Mouse (Mus musculus) small intestine, adult 2 months (tissue): ENCODE results near the gene Cacna1g. TPM values are rescaled to one million over a fixed set of nuclear protein-coding genes. Genes with fewer than 3 reads are reported as not detected.
"Not testable (repeated sequence)": the region's sequence is repeated elsewhere in the genome, so short reads cannot be mapped to it uniquely, and the experiment has no call there.

Experiments
- H3K27ac ChIP-seq: fragments of 200-500 bp; 2 replicates; pipeline ENCODE4 v1.5.1; 2012; ENCODE audit warnings: low read depth, low read length, control low read depth, inconsistent platforms; ENCODE audit not compliant: insufficient read depth
- H3K27me3 ChIP-seq: fragments of 200-500 bp; 2 replicates; pipeline ENCODE4 v1.6.1; 2012; ENCODE audit warnings: mild to moderate bottlenecking, moderate library complexity, low read length, inconsistent platforms; ENCODE audit not compliant: control insufficient read depth, insufficient read depth
- H3K36me3 ChIP-seq: fragments of 200-500 bp; 2 replicates; pipeline ENCODE4 v1.6.1; 2012; ENCODE audit warnings: mild to moderate bottlenecking, low read length, control low read depth, inconsistent platforms; ENCODE audit not compliant: control insufficient read depth, insufficient read depth
- H3K4me1 ChIP-seq: fragments of 200-500 bp; 2 replicates; pipeline ENCODE4 v1.6.1; 2012; ENCODE audit warnings: low read length, inconsistent platforms, mixed read lengths; ENCODE audit not compliant: control insufficient read depth, insufficient read depth, insufficient read length
- H3K4me3 ChIP-seq: fragments of 200-500 bp; 2 replicates; pipeline ENCODE4 v1.5.1; 2012; ENCODE audit warnings: low read depth, mild to moderate bottlenecking, control low read depth, inconsistent platforms, low read length, moderate library complexity
- CTCF ChIP-seq: fragments of 200-500 bp; IDR thresholded peaks from 2 replicates; pipeline ENCODE4 v1.5.1; 2012; ENCODE audit warnings: low read depth, mild to moderate bottlenecking, control low read depth, inconsistent platforms, low read length, moderate library complexity, mixed read lengths; ENCODE audit not compliant: insufficient replicate concordance, insufficient read length; ENCODE audit errors: extremely low read depth
- POLR2A ChIP-seq: fragments of 200-500 bp; IDR thresholded peaks from 2 replicates; pipeline ENCODE4 v1.6.1; 2012; ENCODE audit warnings: low read depth, mild to moderate bottlenecking, control low read depth, inconsistent platforms, low read length, moderate library complexity
- WGBS: fragments of 180-500 bp; shearing (Covaris S2); methylation state at CpG from one replicate; pipeline ENCODE4 v1.1.7; 2018; 5-methylcytosine and 5-hydroxymethylcytosine counted together
- polyA plus RNA-seq: library from polyadenylated mRNA; depleted of rRNA; stranded (reverse); fragments of >200 nt; gene quantifications from 2 replicates; pipeline ENCODE4 v1.2.3, GENCODE M21; 2012

Cacna1g gene
- polyA plus RNA-seq, 1 experiment = 10.7 TPM

- no peaks in the 10 kb centered on the region for H3K36me3 ChIP-seq
- H3K4me1 ChIP-seq = peaks cover 10% of the 10 kb centered on the region; the same call in 1 of the 2 replicates
- no peak for TF ChIP-seq POLR2A
- no peak for TF ChIP-seq CTCF
- no peaks in the 10 kb centered on the region for H3K27me3 ChIP-seq
- 26% methylated on average over 5 of the region's 5 CpGs for WGBS
- H3K27ac ChIP-seq = peak overlapping the region; percentile 4; the same call in 1 of the 2 replicates
- no peak overlapping the region for H3K4me3 ChIP-seq
These were observed 69.8 kb downstream of the Cacna1g start for GRCm38 (mm10) chr11:94404178-94404577.

GRCm38 (mm10) chr11:94403757-94404156, 70.2 kb downstream of the Cacna1g start:
- 42% methylated on average over 10 of the region's 10 CpGs for WGBS
- TF ChIP-seq CTCF (no peak), POLR2A (no peak)

DNA sequence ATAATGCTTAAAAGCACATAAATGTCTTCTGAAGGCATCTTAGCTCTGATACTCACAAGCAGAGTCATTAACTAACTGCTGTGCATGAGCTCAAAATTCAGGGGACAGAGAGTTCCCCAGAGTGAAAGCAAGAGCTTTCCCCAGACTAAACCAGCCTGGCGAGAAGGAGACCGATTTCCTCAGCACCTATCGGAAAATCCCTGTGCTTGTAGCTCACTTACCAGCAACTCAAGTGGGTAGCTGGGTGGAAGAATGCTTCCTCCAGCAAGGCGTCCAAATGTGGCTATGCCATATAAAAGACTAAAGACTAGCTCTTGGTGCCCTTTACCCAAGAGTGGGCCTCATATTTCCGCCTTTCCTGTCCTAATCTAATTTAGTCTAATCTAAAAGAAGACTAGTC, 71.3 kb downstream of the Cacna1g start:
- H3K27me3 ChIP-seq = no peaks in the 10 kb centered on the region
- no peaks in the 10 kb centered on the region for H3K36me3 ChIP-seq
- no peak overlapping the region for H3K27ac ChIP-seq
- no peak overlapping the region for H3K4me3 ChIP-seq
- 94% methylated on average over 5 of the region's 5 CpGs for WGBS
- H3K4me1 ChIP-seq = peaks cover 10% of the 10 kb centered on the region; the same call in 1 of the 2 replicates
- no peak for TF ChIP-seq POLR2A
- TF ChIP-seq CTCF = no peak

More at GRCm38 (mm10) chr11:94403757-94404156, 70.2 kb downstream of the Cacna1g start:
- H3K27ac ChIP-seq = no peak overlapping the region
- peaks cover 10% of the 10 kb centered on the region; the same call in 1 of the 2 replicates for H3K4me1 ChIP-seq
- no peak overlapping the region for H3K4me3 ChIP-seq
- no peaks in the 10 kb centered on the region for H3K36me3 ChIP-seq
- H3K27me3 ChIP-seq = no peaks in the 10 kb centered on the region

GRCm38 (mm10) chr11:94402029-94402428, 72.0 kb downstream of the Cacna1g start:
- not testable (repeated sequence) for H3K27ac ChIP-seq, H3K36me3 ChIP-seq, H3K27me3 ChIP-seq, H3K4me3 ChIP-seq
- H3K4me1 ChIP-seq = peaks cover 10% of the 10 kb centered on the region; the same call in 1 of the 2 replicates
- WGBS = 90% methylated on average over 4 of the region's 4 CpGs

DNA sequence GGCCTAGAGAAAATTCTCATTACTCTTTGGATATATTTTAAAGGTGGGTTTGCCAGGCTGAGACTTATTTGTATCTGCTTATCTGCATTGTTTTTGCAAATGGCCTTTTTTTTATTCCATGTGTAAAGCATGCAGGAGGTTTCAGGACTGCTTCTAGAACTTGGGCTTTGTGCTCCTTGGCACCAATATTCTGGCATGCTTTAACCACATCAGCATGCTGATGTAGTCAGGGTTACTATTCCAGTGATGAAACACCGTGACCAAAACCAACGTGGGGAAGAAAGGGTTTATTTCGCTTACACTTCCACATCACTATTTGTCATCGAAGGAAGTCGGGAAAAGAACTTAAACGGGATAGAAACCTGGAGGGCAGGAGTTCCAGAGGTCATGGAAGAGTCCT, 73.0 kb downstream of the Cacna1g start:
- 68% methylated on average over 6 of the region's 6 CpGs for WGBS
- Histone ChIP-seq H3K36me3 (no peaks in the 10 kb centered on the region), H3K27me3 (no peaks in the 10 kb centered on the region), H3K27ac (no peak overlapping the region), H3K4me3 (no peak overlapping the region), H3K4me1 (peaks cover 10% of the 10 kb centered on the region; the same call in 1 of the 2 replicates)
- no peak for TF ChIP-seq CTCF
- TF ChIP-seq POLR2A = no peak

GRCm38 (mm10) chr11:94394107-94394506, 79.9 kb downstream of the Cacna1g start:
- Histone ChIP-seq H3K36me3 (no peaks in the 10 kb centered on the region), H3K27ac (no peak overlapping the region), H3K4me1 (peaks cover 19% of the 10 kb centered on the region; the same call in 1 of the 2 replicates), H3K27me3 (no peaks in the 10 kb centered on the region), H3K4me3 (no peak overlapping the region)
- 90% methylated on average over 7 of the region's 7 CpGs for WGBS
- TF ChIP-seq POLR2A (no peak), CTCF (no peak)

- not testable (repeated sequence) for H3K27me3 ChIP-seq, H3K4me3 ChIP-seq, H3K36me3 ChIP-seq, H3K27ac ChIP-seq
- peaks cover 21% of the 10 kb centered on the region; the same call in 1 of the 2 replicates for H3K4me1 ChIP-seq
- WGBS = 90% methylated on average over 4 of the region's 4 CpGs
These were observed 80.5 kb downstream of the Cacna1g start for GRCm38 (mm10) chr11:94393490-94393889.

DNA sequence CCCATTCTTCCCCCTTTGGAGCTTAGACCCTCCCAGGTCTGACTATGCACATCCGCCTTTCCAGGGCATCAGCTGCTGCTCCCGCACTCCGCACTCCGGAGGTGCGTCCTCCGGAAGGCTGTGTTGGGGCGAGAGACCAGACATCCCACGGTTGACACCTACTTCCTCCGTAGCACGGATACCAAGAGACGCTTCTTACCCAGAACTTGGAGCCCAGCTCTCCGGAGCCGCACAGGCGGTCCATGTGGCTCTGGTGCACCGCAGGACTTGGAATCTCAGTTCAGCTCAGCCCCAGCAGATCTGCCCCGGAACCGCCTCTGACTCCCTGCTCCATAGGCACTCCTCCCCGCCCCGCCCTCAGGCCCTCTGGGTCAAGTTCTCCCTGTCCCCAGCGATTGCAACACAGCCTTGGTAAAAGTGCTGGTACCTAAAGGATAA, 81.3 kb downstream of the Cacna1g start, which contains the start of gene Abcc3:
Gene Abcc3, minus strand, starts transcription at position 326 of the 438 bp plus-strand sequence.
- Histone ChIP-seq H3K4me3 (peak within 1 kb of the TSS; percentile 63), H3K4me1 (peaks cover 21% of the 10 kb centered on the region; the same call in 1 of the 2 replicates), H3K36me3 (no peaks in the 10 kb centered on the region), H3K27me3 (no peaks in the 10 kb centered on the region), H3K27ac (peak within 1 kb of the TSS; percentile 61)
- TF ChIP-seq POLR2A = peak; percentile 39; the same call in 1 of the 2 replicates
- no peak for TF ChIP-seq CTCF
- WGBS = 4% methylated on average over 20 of the region's 20 CpGs
